Mouse (Mus musculus) neural tube, embryonic 11.5 days (tissue): Measurements from ENCODE around the gene Map3k20. TPM values are rescaled to one million over a fixed set of nuclear protein-coding genes. Genes with fewer than 3 reads are reported as not detected.

ENCODE experiments used
- ATAC-seq: fragments of 200-750 bp; cut with Nextera tagmentation; 2 replicates; pipeline ENCODE4 v1.8.0; 2017; ENCODE audit warnings: moderate number of reproducible peaks, mild to moderate bottlenecking, moderate TSS enrichment, moderate library complexity; ENCODE audit not compliant: insufficient read depth, low FRiP score, low TSS enrichment
- DNase-seq: peaks from one replicate; pipeline ENCODE4 v3.0.0-alpha.2; 2015; ENCODE audit warnings: low spot score
- H3K27ac ChIP-seq: fragments of 300-500 bp; sonication (generic); 2 replicates; pipeline ENCODE4 v1.5.1; 2014; ENCODE audit warnings: low read depth, mild to moderate bottlenecking, low read length
- H3K27me3 ChIP-seq: fragments of 300-500 bp; sonication (generic); 2 replicates; pipeline ENCODE4 v1.6.1; 2014; ENCODE audit warnings: mild to moderate bottlenecking, low read length, mixed read lengths; ENCODE audit not compliant: control insufficient read depth, insufficient read depth
- H3K36me3 ChIP-seq: fragments of 300-500 bp; sonication (generic); 2 replicates; pipeline ENCODE4 v1.6.1; 2014; ENCODE audit warnings: mild to moderate bottlenecking, low read length, moderate library complexity, mixed read lengths; ENCODE audit not compliant: control insufficient read depth, insufficient read depth
- H3K4me1 ChIP-seq: fragments of 300-500 bp; sonication (generic); 2 replicates; pipeline ENCODE4 v1.6.1; 2014; ENCODE audit warnings: low read length, mixed read lengths; ENCODE audit not compliant: control insufficient read depth, insufficient read depth
- H3K4me2 ChIP-seq: fragments of 300-500 bp; sonication (generic); 2 replicates; pipeline ENCODE4 v1.6.1; 2014; ENCODE audit warnings: low read depth, mild to moderate bottlenecking, moderate library complexity
- H3K4me3 ChIP-seq: fragments of 300-500 bp; sonication (generic); 2 replicates; pipeline ENCODE4 v1.5.1; 2014; ENCODE audit warnings: low read depth, low read length
- H3K9ac ChIP-seq: fragments of 300-500 bp; sonication (generic); 2 replicates; pipeline ENCODE4 v1.6.1; 2014; ENCODE audit warnings: mild to moderate bottlenecking, low read length
- H3K9me3 ChIP-seq: fragments of 300-500 bp; sonication (generic); 2 replicates; pipeline ENCODE4 v1.6.1; 2016; ENCODE audit warnings: low read length; ENCODE audit not compliant: control insufficient read depth
- WGBS: fragments of 180-500 bp; shearing (Covaris S2); extraction: QIAGEN DNeasy Blood & Tissue Kit; methylation state at CpG from one replicate; pipeline ENCODE4 v1.1.7; 2014; 5-methylcytosine and 5-hydroxymethylcytosine counted together
- polyA plus RNA-seq: library from polyadenylated mRNA; unstranded; fragments of >200 nt; fragmentation: Nextera tagmentation; extraction: Ambion mirVana; gene quantifications from 2 replicates; pipeline ENCODE4 v1.2.1, GENCODE M21; 2014

The Map3k20 gene
- polyA plus RNA-seq, 1 experiment from 2014 or later = 8.6 TPM

GRCm38 (mm10) chr2:72405621-72406555, 120.5 kb downstream of the Map3k20 start:
- H3K4me3 ChIP-seq = no peak overlapping the region
- H3K4me1 ChIP-seq = no peaks in the 10 kb centered on the region
- H3K9ac ChIP-seq = no peak overlapping the region
- no peaks in the 10 kb centered on the region for H3K27me3 ChIP-seq
- H3K36me3 ChIP-seq = no peaks in the 10 kb centered on the region
- no peak overlapping the region for H3K27ac ChIP-seq
- no peaks in the 10 kb centered on the region for H3K9me3 ChIP-seq
- no peak for DNase-seq
- 87% methylated on average over 12 of the region's 12 CpGs for WGBS
- H3K4me2 ChIP-seq = no peak overlapping the region
- no peak for ATAC-seq

DNA sequence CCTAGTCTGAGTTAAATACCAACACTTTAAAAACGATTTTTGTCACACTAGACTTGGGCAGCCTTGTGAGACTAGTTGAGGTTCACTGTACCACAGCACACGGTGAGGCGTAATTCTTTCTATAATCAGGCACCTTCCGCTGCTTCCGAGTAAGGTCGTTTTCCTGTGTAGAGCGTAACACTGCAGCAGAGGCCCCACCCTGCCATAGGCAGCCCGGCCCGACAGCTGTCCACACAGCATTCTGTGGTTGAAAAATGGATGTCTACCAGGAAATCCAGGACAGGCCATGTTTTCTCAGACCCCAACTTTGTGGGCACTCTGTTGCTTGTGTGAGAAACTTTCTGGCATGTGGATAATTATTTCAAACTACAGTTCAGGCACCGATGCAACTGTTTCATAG, 121.3 kb downstream of the Map3k20 start:
- DNase-seq (no peak), ATAC-seq (no peak)
- no peaks in the 10 kb centered on the region for H3K9me3 ChIP-seq
- WGBS = 65% methylated on average over 10 of the region's 10 CpGs
- H3K4me2 ChIP-seq = no peak overlapping the region
- no peak overlapping the region for H3K9ac ChIP-seq
- no peaks in the 10 kb centered on the region for H3K4me1 ChIP-seq
- H3K36me3 ChIP-seq = no peaks in the 10 kb centered on the region
- no peaks in the 10 kb centered on the region for H3K27me3 ChIP-seq
- no peak overlapping the region for H3K4me3 ChIP-seq
- no peak overlapping the region for H3K27ac ChIP-seq

GRCm38 (mm10) chr2:72407341-72408092, 122.1 kb downstream of the Map3k20 start:
- 76% methylated on average over 17 of the region's 17 CpGs for WGBS
- Histone ChIP-seq H3K36me3 (no peaks in the 10 kb centered on the region), H3K9me3 (no peaks in the 10 kb centered on the region), H3K9ac (no peak overlapping the region), H3K27ac (no peak overlapping the region), H3K4me1 (no peaks in the 10 kb centered on the region), H3K4me3 (no peak overlapping the region), H3K4me2 (no peak overlapping the region), H3K27me3 (no peaks in the 10 kb centered on the region)
- ATAC-seq (no peak), DNase-seq (no peak)

GRCm38 (mm10) chr2:72409968-72410367, 124.5 kb downstream of the Map3k20 start:
- Histone ChIP-seq H3K9me3 (no peaks in the 10 kb centered on the region), H3K27me3 (no peaks in the 10 kb centered on the region), H3K4me2 (no peak overlapping the region), H3K27ac (no peak overlapping the region), H3K36me3 (no peaks in the 10 kb centered on the region), H3K9ac (no peak overlapping the region), H3K4me3 (no peak overlapping the region), H3K4me1 (no peaks in the 10 kb centered on the region)
- ATAC-seq = no peak
- 84% methylated on average over 10 of the region's 10 CpGs for WGBS
- no peak for DNase-seq

DNA sequence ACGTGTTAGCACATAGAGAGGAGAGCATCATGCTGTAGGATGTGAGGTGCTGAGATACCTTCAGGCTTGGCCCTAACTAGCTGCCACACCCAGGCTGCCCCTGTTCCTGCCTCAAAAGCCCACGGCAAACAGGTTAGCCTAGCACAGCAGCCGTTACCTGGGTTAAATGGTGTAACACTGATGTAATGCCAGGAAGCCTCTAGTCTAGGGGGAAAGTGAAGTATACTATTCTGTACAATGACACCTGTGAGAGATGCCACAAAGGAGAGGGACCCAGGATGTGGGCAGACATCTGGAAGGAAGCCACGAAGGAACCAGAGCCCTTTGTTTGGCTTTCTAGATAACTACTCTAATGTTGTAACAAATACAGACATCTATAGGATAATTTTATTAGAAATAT, 126.8 kb downstream of the Map3k20 start:
- Histone ChIP-seq H3K36me3 (no peaks in the 10 kb centered on the region), H3K4me2 (no peak overlapping the region), H3K4me1 (no peaks in the 10 kb centered on the region), H3K27me3 (no peaks in the 10 kb centered on the region), H3K27ac (no peak overlapping the region), H3K4me3 (no peak overlapping the region), H3K9ac (no peak overlapping the region), H3K9me3 (no peaks in the 10 kb centered on the region)
- DNase-seq = no peak
- ATAC-seq = no peak
- 92% methylated on average over 4 of the region's 4 CpGs for WGBS

DNA sequence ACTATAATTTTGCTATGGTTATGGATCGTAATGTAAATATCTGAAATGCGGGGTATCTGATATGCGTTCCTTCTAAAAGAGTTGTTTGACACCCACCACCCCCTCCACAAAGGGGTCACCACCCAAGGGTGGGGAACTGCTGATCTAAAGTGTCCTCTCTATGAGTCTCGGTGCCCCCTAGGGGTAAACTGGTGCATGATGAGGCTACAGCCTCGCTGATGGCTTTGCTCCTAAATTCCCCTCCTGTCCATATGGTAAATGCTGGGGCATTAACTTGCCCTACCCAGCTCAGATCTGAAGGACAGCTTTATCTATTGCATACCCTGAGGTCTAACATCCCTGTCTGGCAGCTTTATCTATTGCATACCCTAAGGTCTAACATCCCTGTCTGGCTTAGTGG, 130.0 kb downstream of the Map3k20 start:
- WGBS = 83% methylated on average over 5 of the region's 5 CpGs
- Histone ChIP-seq H3K27ac (no peak overlapping the region), H3K9me3 (no peaks in the 10 kb centered on the region), H3K9ac (no peak overlapping the region), H3K36me3 (no peaks in the 10 kb centered on the region), H3K4me2 (no peak overlapping the region), H3K4me1 (no peaks in the 10 kb centered on the region), H3K4me3 (no peak overlapping the region), H3K27me3 (no peaks in the 10 kb centered on the region)
- ATAC-seq (no peak), DNase-seq (no peak)

DNA sequence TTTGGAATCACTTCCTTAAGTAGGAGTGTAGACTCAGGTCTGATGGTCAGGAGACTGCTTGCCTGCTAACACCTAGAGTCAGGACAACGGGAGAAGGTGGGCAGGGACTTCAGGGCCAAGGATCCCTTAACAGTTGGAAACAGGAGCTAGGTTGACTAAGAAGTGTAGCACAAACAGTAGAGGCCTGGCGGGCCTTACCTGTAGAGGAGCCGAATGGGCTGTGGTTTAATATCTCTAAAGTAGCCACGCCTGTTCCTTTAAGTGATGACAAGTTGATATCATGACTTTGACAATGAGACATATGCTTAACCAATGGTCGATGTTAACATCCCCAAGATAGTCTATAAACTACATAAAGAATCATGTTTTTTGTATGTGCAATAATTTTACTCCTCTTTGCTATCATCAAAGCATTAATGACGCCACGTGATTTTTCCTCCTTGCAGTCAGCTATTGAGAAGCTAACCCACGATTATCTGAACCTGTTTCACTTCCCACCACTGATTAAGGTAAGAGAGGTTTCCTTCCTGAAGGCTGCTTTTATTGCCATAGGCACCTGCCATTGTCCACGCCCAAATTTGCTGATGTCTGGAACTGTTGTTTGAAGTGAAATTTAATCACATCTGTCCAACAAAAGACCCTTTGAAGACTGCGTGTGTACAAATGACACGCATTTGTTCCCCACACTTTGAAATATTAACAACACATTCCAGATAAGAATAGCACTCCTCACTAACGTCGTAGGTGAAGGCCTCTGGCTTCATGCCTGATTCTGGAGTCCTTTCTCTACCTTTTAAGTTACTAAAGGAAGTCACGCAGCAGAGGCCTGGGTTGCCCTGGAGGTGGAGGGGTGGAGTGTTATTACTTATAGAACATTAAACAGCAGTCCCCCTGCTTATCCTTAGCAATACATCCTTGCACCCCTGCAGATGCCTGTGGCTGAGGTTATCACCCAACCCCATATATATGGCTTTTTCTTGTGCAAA, 131.0 kb downstream of the Map3k20 start:
- Histone ChIP-seq H3K4me3 (no peak overlapping the region), H3K4me1 (no peaks in the 10 kb centered on the region), H3K27me3 (no peaks in the 10 kb centered on the region), H3K27ac (no peak overlapping the region), H3K36me3 (no peaks in the 10 kb centered on the region), H3K9ac (no peak overlapping the region), H3K9me3 (no peaks in the 10 kb centered on the region), H3K4me2 (no peak overlapping the region)
- DNase-seq (no peak), ATAC-seq (no peak)
- WGBS = 78% methylated on average over 14 of the region's 14 CpGs

- Histone ChIP-seq H3K27ac (no peak overlapping the region), H3K4me1 (peaks cover 2% of the 10 kb centered on the region; the same call in 1 of the 2 replicates), H3K36me3 (no peaks in the 10 kb centered on the region), H3K4me2 (no peak overlapping the region), H3K9me3 (no peaks in the 10 kb centered on the region), H3K4me3 (no peak overlapping the region), H3K27me3 (no peaks in the 10 kb centered on the region), H3K9ac (no peak overlapping the region)
- ATAC-seq (no peak), DNase-seq (no peak)
- WGBS = 89% methylated on average over 5 of the region's 5 CpGs
Measured at GRCm38 (mm10) chr2:72420561-72420960, 135.1 kb downstream of the Map3k20 start.
